Mouse (Mus musculus) lung, adult 2 months (tissue): ENCODE results near the gene Rhot2. TPM values are rescaled to one million over a fixed set of nuclear protein-coding genes. Genes with fewer than 3 reads are reported as not detected.

Experiments
- DNase-seq: peaks from one replicate; pipeline ENCODE4 v3.0.0; 2022
- H3K4me1 ChIP-seq: fragments of 200-500 bp; 2 replicates; pipeline ENCODE4 v1.6.1; 2011; ENCODE audit warnings: low read length; ENCODE audit not compliant: control insufficient read depth, insufficient read depth
- H3K4me3 ChIP-seq: fragments of 200-500 bp; replicated peaks from 2 replicates; pipeline ENCODE3; 2011; ENCODE audit warnings: low read depth, mild to moderate bottlenecking, control low read depth, low read length; ENCODE audit errors: extremely low read depth
- CTCF ChIP-seq: fragments of 200-500 bp; IDR thresholded peaks from 2 replicates; pipeline ENCODE4 v1.5.1; 2011; ENCODE audit warnings: mild to moderate bottlenecking, low read length, control low read depth; ENCODE audit not compliant: insufficient read depth
- POLR2A ChIP-seq: fragments of 200-500 bp; IDR thresholded peaks from 2 replicates; pipeline ENCODE4 v1.6.1; 2011; ENCODE audit warnings: low read depth, mild to moderate bottlenecking, control low read depth, low read length, borderline replicate concordance; ENCODE audit errors: extremely low read depth
- WGBS: fragments of 180-500 bp; shearing (Covaris S2); methylation state at CpG from one replicate; pipeline ENCODE4 v1.1.7; 2018; 5-methylcytosine and 5-hydroxymethylcytosine counted together
- polyA plus RNA-seq: library from polyadenylated mRNA; depleted of rRNA; stranded (reverse); fragments of >200 nt; gene quantifications from 2 replicates; pipeline ENCODE4 v1.2.3, GENCODE M21; 2012; rRNA removed

Rhot2 gene
- polyA plus RNA-seq: 59.6 and 61.2 TPM in 2 replicates

DNA sequence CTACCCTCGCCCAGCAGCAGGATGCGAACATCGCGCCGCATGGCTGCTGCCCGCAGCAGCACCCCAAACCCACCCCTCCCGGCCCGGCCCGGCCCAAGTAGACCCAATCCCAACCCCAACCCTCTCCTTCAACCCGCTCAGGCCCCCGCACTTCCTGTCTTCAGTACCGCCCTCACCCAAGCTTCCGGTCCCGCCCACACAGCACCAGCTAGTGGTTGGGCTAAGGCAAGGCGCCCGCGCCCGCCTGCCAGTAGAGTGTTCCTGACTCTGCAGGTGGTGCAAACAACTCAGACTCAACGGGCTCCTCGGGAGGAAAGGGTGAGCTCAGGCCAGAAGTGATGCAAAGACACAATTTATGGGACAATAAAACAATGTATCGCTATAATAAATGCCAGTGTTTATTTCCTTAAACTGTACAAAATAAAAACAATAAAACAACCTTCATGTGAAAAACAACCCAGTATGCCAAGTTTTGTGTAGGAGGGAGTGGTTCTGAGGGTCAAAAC, at the start of gene Rhot2:
TSS of gene Rhot2 (minus strand) at position 456 of the 506 bp plus-strand sequence.
- TF ChIP-seq CTCF (no peak), POLR2A (peak; percentile 56)
- Histone ChIP-seq H3K4me1 (peaks cover 11% of the 10 kb centered on the region), H3K4me3 (peak within 1 kb of the TSS; percentile 75)
- under 1% methylated on average over 21 of the region's 21 CpGs for WGBS
- peak; percentile 93 for DNase-seq

DNA sequence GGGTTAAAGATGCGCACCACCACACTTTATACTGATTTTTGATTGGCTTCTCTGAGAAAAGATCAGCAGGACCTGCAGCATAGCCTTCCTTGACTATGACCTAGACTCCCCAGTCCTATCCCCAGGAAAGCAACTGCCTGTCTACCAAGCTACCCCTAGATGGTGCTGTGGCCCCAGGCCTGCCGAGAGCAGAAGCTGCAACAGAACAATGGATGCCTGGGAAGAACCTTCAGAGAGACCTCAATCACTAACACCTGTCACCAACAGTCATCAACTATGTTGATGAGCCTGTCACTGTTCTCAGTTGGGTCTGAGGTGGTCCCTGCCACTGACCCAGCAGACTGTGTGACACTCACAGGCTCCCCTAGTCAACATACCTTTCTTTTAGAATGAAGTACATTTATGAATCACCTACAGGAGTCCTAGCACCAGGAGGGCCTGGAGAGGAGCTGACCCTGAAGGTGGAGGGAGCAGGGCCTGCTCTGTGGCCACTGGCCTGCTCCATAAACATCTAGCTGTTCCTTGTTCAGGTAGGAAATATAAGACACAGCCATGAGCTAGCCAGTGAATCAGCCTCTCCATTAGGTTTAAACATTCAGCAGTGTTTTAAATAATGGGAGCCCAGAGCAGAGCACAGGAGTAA, 49.4 kb upstream of the Rhot2 start:
- peak; percentile 59 for DNase-seq
- H3K4me1 ChIP-seq: peaks cover 3% of the 10 kb centered on the region; the same call in 1 of the 2 replicates
- TF ChIP-seq POLR2A: no peak
- peak; percentile 99 for TF ChIP-seq CTCF
- H3K4me3 ChIP-seq: no peak overlapping the region
- WGBS: 30% methylated on average over 2 of the region's 2 CpGs

DNA sequence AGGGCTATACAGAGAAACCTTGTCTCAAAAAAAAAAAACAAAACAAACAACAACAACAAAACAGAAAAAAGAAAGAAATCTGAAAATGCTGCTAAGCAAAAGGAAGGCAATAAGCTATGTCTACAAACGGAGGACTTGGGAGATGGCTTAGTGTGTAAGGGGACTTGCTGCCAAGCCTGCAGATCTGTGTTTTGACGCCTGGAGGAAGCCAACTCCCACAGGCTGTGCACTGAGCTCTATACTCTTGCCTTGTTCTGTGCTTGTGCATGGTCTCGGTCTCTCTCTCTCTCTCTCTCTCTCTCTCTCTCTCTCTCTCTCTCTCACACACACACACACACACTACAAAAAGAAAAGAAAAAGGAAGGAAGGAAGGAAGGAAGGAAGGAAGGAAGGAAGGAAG, 44.2 kb upstream of the Rhot2 start:
- WGBS: 77% methylated on average over 3 of the region's 3 CpGs
- no peak for DNase-seq
- Histone ChIP-seq H3K4me3 (no peak overlapping the region), H3K4me1 (peaks cover 4% of the 10 kb centered on the region; the same call in 1 of the 2 replicates)
- TF ChIP-seq CTCF: no peak
- no peak for TF ChIP-seq POLR2A

DNA sequence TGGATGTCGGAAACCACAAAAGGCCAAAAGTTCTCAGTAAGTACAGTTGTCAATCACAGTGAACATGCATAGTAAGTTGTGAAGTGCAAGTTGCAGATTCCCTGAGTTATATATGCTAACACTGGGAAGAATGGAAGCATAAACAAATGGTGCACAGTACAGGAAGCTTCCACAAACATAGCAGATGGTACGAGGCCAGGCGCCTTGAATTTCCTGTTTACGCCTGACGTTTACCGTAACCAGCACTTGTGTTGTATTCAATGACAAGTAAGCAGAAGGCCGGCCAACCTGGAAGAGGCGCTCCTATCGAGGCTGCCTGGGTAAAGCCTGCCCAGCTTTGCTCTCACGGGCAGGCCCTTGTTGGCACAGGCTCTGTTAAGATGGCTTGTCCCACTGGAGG, 42.8 kb upstream of the Rhot2 start:
- TF ChIP-seq CTCF (no peak), POLR2A (no peak)
- Histone ChIP-seq H3K4me1 (peaks cover 4% of the 10 kb centered on the region; the same call in 1 of the 2 replicates), H3K4me3 (no peak overlapping the region)
- DNase-seq: no peak
- WGBS: 50% methylated on average over 10 of the region's 10 CpGs

DNA sequence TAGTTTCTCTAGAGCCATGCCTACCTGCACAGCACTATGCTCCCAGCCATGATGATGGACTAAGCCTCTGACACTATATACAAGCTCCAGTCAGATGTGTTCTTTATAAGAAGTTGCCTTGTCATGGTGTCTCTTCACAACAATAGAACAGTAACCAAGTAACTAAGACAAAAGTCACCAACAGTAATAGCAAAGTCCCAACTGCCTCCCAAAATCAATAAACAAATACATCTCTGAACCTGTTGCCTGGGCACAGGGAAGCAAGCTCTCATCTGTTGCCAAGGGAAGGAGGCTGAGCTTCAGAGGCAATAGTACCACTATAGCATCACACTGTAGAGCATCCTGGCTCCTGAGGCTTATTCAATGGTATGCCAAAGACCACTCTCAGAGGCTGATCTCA, 42.2 kb upstream of the Rhot2 start:
- DNase-seq: no peak
- Histone ChIP-seq H3K4me3 (no peak overlapping the region), H3K4me1 (peaks cover 4% of the 10 kb centered on the region; the same call in 1 of the 2 replicates)
- TF ChIP-seq POLR2A (no peak), CTCF (no peak)

DNA sequence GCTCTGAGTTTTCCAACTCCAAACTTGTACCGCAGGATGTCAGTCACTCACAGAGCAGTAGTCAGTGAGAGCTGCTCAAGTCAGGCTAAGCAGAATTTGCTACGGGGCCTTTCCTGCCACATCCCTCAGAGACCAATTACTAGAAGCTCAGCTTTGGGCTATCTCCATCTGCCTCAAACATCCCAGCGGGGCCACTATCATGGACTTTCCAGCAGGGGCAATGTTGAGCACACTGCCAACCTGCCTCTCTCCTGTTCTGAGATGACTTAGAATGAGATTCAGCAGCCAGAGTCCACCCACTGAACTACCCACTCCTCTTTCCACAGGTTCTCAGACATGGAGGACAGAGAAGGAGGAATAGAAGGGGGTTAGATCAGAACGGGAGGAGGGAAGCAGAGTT, 41.0 kb upstream of the Rhot2 start:
- TF ChIP-seq CTCF: peak; percentile 32; the same call in 1 of the 2 replicates
- no peak for TF ChIP-seq POLR2A
- H3K4me3 ChIP-seq: no peak overlapping the region
- no peak for DNase-seq
- 66% methylated on average over 4 of the region's 4 CpGs for WGBS
- H3K4me1 ChIP-seq: peaks cover 4% of the 10 kb centered on the region; the same call in 1 of the 2 replicates

DNA sequence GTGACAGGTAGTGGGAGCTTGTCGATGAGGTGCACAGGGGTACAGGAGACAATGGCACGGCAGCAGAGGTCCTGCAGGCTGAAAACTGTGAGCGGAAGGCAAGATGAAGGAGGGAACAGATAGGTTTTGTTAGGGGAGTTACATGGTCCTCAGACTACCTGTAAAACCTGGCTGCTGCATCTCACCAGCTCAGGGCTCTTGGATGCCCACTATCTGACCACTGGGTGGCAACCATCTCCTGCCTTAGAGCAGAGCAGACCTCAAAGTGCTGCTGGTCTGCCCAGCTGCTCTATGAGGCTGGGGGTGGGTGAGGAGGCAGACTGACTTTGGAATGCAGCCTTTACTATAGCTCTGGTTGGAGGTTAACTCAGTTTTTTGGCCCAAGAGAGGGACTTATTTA, 39.2 kb upstream of the Rhot2 start:
- DNase-seq: no peak
- no peak overlapping the region for H3K4me3 ChIP-seq
- no peak for TF ChIP-seq CTCF
- no peak for TF ChIP-seq POLR2A
- 90% methylated on average over 3 of the region's 3 CpGs for WGBS
- peaks cover 4% of the 10 kb centered on the region; the same call in 1 of the 2 replicates for H3K4me1 ChIP-seq

DNA sequence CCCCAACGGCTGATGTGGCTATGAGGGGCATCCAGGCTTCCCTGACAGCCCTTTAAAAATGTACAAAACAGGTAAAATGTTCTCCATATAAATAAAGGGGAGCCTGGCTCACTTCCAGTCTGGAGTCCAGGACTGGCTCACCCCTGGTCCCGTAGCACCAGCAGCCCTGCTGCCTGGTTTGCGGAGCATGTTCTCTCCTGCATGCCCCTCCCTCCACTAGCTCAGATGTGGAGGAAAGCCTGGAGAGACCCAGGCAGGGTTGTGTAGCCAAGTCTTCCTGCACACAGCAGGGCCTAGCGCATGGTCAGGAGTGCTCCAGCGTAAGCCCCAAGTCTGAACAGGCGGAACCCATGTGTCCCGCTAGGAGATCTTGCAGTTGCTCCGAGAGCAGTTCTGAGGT, 38.6 kb upstream of the Rhot2 start:
- H3K4me1 ChIP-seq: peaks cover 4% of the 10 kb centered on the region; the same call in 1 of the 2 replicates
- H3K4me3 ChIP-seq: no peak overlapping the region
- no peak for TF ChIP-seq CTCF
- TF ChIP-seq POLR2A: no peak
- no peak for DNase-seq
- 89% methylated on average over 8 of the region's 8 CpGs for WGBS

DNA sequence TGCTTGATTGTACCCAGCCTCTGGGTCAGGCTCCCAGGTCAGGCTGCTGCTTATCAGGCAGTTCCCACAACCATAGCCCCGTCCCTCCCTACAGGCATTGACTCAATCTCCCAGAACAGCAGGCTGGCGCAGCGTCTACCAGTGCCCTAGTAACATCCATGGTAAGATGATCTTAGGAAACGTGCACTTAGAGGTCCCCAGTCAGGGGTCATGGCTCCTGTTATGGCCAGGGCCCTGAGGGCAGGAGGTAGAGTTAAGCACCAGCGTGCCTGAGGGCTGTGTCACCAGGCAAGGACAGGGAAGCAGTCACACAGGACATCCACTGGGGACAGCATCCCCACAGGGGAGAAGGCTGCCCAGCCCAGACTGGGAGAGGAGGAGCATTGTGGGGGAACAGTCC, 37.7 kb upstream of the Rhot2 start:
- 0 out of 2 replicates have a peak, but pooled peaks cover 1% of the 10 kb centered on the region for H3K4me1 ChIP-seq
- H3K4me3 ChIP-seq: no peak overlapping the region
- no peak for DNase-seq
- TF ChIP-seq POLR2A (0 out of 2 replicates have a peak, but pooled peaks have one; percentile 2), CTCF (no peak)
- 58% methylated on average over 5 of the region's 5 CpGs for WGBS

DNA sequence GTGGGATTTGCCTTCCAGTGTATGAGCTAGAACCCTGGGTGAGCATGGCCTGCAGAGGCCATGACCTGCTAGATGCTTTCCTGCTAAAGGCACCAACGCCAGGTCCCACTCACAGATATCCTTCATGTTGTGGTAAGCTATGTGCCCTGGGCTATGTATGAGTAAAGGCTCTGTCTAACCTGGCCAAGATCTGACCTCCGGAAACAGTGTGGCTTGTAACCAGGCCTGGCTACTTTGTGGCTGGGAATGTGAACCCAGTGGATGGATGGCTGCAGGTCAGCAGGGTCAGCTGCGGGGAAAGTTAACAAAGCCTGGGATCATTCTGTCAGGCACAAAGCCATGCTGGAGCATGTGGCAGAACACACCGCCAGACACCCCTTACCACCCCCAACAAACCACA, 37.0 kb upstream of the Rhot2 start:
- WGBS: 67% methylated on average over 4 of the region's 4 CpGs
- DNase-seq: no peak
- no peaks in the 10 kb centered on the region for H3K4me1 ChIP-seq
- TF ChIP-seq POLR2A (no peak), CTCF (no peak)
- no peak overlapping the region for H3K4me3 ChIP-seq
